Mouse (Mus musculus): ENCODE measurements at regions not wholly inside any gene's neighbourhood (a gene's known extent, or its start where the extent isn't known, plus 50 kb on each side); places are given as distances from the start of the nearest gene placed in this dataset.

- Histone ChIP-seq H3K4me1 (ENCODE audit: control insufficient read depth, insufficient read depth, low read length) (peaks cover 4% of the 10 kb centered on the region), H3K27ac (ENCODE audit: insufficient read depth, low read depth, low read length) (no peak overlapping the region), H3K4me3 (ENCODE audit: insufficient read depth, low read depth, low read length) (no peak overlapping the region)
- WGBS, result 91% methylated on average over 4 of the region's 4 CpGs
- TF ChIP-seq POLR2A (IDR thresholded peaks at IDR 0.05; ENCODE audit: insufficient read depth, low read depth, low read length) (no peak), CTCF (IDR thresholded peaks at IDR 0.05; ENCODE audit: insufficient read depth, low read depth, low read length) (no peak)
Measured at GRCm38 (mm10) chr6:91589181-91589580, 73.5 kb downstream of the Lsm3 start.

- H3K27ac ChIP-seq (ENCODE audit: insufficient read depth, low read depth, low read length), result no peak overlapping the region
- TF ChIP-seq POLR2A (IDR thresholded peaks at IDR 0.05; ENCODE audit: insufficient read depth, low read depth, low read length), result no peak
- no peak for TF ChIP-seq CTCF (IDR thresholded peaks at IDR 0.05; ENCODE audit: insufficient read depth, low read depth, low read length)
- 59% methylated on average over 6 of the region's 6 CpGs for WGBS
- no peak overlapping the region for H3K4me3 ChIP-seq (ENCODE audit: insufficient read depth, low read depth, low read length)
- H3K4me1 ChIP-seq (ENCODE audit: control insufficient read depth, insufficient read depth, low read length), result peaks cover 4% of the 10 kb centered on the region
Measured at GRCm38 (mm10) chr6:91590395-91590794, 74.7 kb downstream of the Lsm3 start.

GRCm38 (mm10) chr6:91590806-91591571 lies 75.3 kb downstream of the Lsm3 start:
- Histone ChIP-seq H3K4me3 (ENCODE audit: insufficient read depth, low read depth, low read length) (no peak overlapping the region), H3K4me1 (ENCODE audit: control insufficient read depth, insufficient read depth, low read length) (peaks cover 4% of the 10 kb centered on the region), H3K27ac (ENCODE audit: insufficient read depth, low read depth, low read length) (no peak overlapping the region)
- 59% methylated on average over 8 of the region's 8 CpGs for WGBS
- no peak for TF ChIP-seq CTCF (IDR thresholded peaks at IDR 0.05; ENCODE audit: insufficient read depth, low read depth, low read length)
- no peak for TF ChIP-seq POLR2A (IDR thresholded peaks at IDR 0.05; ENCODE audit: insufficient read depth, low read depth, low read length)

DNA sequence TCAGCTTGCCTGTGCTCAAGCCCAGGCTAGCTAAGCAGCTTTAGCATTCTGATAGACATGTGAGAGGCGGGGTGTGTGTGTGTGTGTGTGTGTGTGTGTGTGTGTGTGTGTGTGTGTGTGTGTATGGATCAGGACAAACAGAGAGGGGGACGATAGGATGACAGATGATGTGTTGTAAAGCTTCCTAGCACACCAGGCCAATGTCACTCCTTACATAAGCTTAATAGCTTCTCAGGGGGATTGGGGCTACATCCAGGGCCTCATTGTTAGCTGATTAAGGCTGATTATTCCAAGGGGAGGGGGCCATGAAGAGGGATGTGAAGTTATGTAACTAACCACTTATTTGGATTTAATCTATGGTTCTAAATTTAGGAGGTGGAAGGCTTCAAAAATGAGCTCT lies 76.9 kb downstream of the Lsm3 start:
- TF ChIP-seq CTCF (IDR thresholded peaks at IDR 0.05; ENCODE audit: insufficient read depth, low read depth, low read length), result no peak
- TF ChIP-seq POLR2A (IDR thresholded peaks at IDR 0.05; ENCODE audit: insufficient read depth, low read depth, low read length), result no peak
- no peak overlapping the region for H3K4me3 ChIP-seq (ENCODE audit: insufficient read depth, low read depth, low read length)
- no peak overlapping the region for H3K27ac ChIP-seq (ENCODE audit: insufficient read depth, low read depth, low read length)
- H3K4me1 ChIP-seq (ENCODE audit: control insufficient read depth, insufficient read depth, low read length), result peaks cover 4% of the 10 kb centered on the region
- WGBS, result 58% methylated on average over 2 of the region's 2 CpGs

GRCm38 (mm10) chr6:91598942-91599341 lies 83.2 kb downstream of the Lsm3 start:
- Histone ChIP-seq H3K27ac (ENCODE audit: insufficient read depth, low read depth, low read length) (no peak overlapping the region), H3K4me1 (ENCODE audit: control insufficient read depth, insufficient read depth, low read length) (peaks cover 7% of the 10 kb centered on the region), H3K4me3 (ENCODE audit: insufficient read depth, low read depth, low read length) (no peak overlapping the region)
- no peak for TF ChIP-seq CTCF (IDR thresholded peaks at IDR 0.05; ENCODE audit: insufficient read depth, low read depth, low read length)
- no peak for TF ChIP-seq POLR2A (IDR thresholded peaks at IDR 0.05; ENCODE audit: insufficient read depth, low read depth, low read length)
- WGBS, result 28% methylated on average over 10 of the region's 10 CpGs

DNA sequence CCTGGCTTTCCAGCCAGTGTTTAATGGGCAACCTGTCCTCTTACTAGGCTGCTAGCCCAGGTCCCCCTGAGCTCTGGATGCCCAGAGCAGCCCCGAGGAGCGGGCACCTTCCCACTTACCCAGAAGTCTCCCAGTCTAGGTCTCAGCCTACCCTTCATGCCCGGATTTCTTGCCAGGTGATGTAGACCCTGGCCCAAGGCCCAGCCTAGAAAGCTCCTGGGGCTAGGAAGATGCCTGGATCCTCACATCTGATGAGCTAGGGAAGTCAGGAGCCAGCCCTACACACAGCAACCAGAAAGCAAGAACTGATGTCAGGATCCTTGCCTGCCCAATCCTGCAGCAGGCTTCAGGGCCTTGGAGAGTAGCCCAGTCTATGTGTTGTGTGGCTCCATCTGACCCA lies 83.7 kb upstream of the Slc6a6 start:
- Histone ChIP-seq H3K4me1 (ENCODE audit: control insufficient read depth, insufficient read depth, low read length) (peaks cover 7% of the 10 kb centered on the region), H3K27ac (ENCODE audit: insufficient read depth, low read depth, low read length) (no peak overlapping the region), H3K4me3 (ENCODE audit: insufficient read depth, low read depth, low read length) (no peak overlapping the region)
- WGBS, result 91% methylated on average over 3 of the region's 3 CpGs
- TF ChIP-seq CTCF (IDR thresholded peaks at IDR 0.05; ENCODE audit: insufficient read depth, low read depth, low read length) (no peak), POLR2A (IDR thresholded peaks at IDR 0.05; ENCODE audit: insufficient read depth, low read depth, low read length) (no peak)

DNA sequence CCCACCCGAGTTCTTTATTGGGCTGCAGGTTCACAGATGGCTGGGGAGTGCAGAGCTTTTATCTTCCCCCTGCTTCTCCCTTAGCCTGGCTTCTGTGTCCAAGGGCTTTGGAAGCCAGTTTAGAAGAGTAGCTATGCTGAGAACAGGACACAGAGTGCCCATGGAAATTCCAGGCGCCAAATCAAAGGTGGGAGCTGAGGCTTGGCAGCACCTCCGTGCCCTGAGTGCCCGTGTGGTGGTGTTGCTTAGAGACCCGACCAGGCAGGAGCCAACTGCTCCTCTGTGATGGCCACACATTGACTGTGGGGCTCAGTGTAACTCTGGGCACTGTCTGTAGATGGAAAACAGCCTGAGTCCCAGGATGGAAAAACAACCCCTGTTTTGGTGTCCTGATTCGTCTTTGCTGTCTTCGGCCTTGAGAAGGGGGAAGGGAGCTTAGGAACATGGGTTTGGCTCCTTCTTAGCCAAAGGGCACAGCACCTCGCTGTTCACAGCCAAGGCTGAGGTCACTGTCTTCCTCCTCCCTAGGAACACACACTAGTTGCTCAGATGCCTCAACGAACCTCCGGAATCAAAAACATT lies 77.1 kb upstream of the Slc6a6 start:
- Histone ChIP-seq H3K27ac (ENCODE audit: insufficient read depth, low read depth, low read length) (no peak overlapping the region), H3K4me1 (ENCODE audit: control insufficient read depth, insufficient read depth, low read length) (no peaks in the 10 kb centered on the region), H3K4me3 (ENCODE audit: insufficient read depth, low read depth, low read length) (no peak overlapping the region)
- TF ChIP-seq CTCF (IDR thresholded peaks at IDR 0.05; ENCODE audit: insufficient read depth, low read depth, low read length) (no peak), POLR2A (IDR thresholded peaks at IDR 0.05; ENCODE audit: insufficient read depth, low read depth, low read length) (no peak)
- WGBS, result 78% methylated on average over 10 of the region's 10 CpGs

DNA sequence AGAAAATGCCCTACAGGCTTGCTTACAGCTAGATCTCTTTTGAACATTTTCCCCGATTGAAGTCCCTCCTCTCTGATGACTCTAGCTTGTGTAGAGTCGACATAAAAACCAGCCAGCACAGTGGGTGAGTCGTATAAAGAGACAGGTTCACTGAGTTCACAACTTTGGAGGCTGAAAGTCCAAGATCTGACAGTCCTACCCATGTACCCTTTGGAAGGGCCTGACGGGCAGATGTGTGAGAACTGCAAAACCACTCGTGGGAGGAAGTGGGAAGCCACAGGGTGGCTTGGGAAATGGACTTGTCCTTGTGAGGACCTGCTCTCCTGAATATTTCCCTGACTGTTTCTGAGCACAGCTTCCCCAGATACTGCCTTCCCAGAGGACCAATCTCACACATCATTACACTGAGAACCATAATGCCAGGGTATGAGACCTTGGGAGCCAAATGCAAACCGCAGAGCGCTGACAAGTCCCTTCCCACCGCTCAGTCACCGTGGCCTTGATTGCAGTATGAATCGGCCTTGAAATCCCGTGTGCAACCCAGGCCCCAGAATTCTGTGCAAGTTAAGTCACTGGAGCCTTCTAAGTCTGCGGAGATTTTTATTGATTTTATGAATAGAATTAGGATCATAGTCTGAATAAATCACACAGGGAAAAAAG lies 76.1 kb upstream of the Slc6a6 start:
- 69% methylated on average over 12 of the region's 12 CpGs for WGBS
- H3K4me3 ChIP-seq (ENCODE audit: insufficient read depth, low read depth, low read length), result no peak overlapping the region
- no peak for TF ChIP-seq POLR2A (IDR thresholded peaks at IDR 0.05; ENCODE audit: insufficient read depth, low read depth, low read length)
- TF ChIP-seq CTCF (IDR thresholded peaks at IDR 0.05; ENCODE audit: insufficient read depth, low read depth, low read length), result no peak
- no peak overlapping the region for H3K27ac ChIP-seq (ENCODE audit: insufficient read depth, low read depth, low read length)
- H3K4me1 ChIP-seq (ENCODE audit: control insufficient read depth, insufficient read depth, low read length), result no peaks in the 10 kb centered on the region

DNA sequence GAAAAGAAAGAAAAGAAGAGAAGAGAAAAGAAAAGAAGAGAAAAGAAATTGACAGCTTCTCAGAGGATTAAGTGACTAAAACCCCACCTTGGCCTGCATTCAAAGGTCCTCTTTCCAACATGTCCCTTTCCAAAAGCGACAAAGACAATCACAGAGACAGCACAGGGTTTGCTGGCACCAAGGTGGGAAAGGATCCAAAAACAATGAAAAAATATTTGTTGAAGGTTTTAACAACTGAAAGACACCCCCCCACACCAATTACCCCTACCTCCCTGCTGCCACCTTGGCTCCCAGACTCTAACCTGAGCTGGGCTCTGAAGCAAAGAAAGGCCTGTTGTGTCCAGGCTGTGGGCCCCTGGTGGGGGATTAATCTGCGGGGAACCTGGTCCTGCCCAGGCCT lies 74.2 kb upstream of the Slc6a6 start:
- 70% methylated on average over 2 of the region's 2 CpGs for WGBS
- H3K27ac ChIP-seq (ENCODE audit: insufficient read depth, low read depth, low read length), result no peak overlapping the region
- TF ChIP-seq CTCF (IDR thresholded peaks at IDR 0.05; ENCODE audit: insufficient read depth, low read depth, low read length) (no peak), POLR2A (IDR thresholded peaks at IDR 0.05; ENCODE audit: insufficient read depth, low read depth, low read length) (no peak)
- no peaks in the 10 kb centered on the region for H3K4me1 ChIP-seq (ENCODE audit: control insufficient read depth, insufficient read depth, low read length)
- no peak overlapping the region for H3K4me3 ChIP-seq (ENCODE audit: insufficient read depth, low read depth, low read length)
